Mouse (Mus musculus) lung, embryonic 16.5 days (tissue): ENCODE results near the gene Scin. TPM values are rescaled to one million over a fixed set of nuclear protein-coding genes. Genes with fewer than 3 reads are reported as not detected.

Experiments used
- ATAC-seq: fragments of 200-750 bp; cut with Nextera tagmentation; 2 replicates; pipeline ENCODE4 v1.8.0; 2017; ENCODE audit warnings: low read depth, mild to moderate bottlenecking, moderate library complexity
- H3K27ac ChIP-seq: fragments of 300-500 bp; sonication (generic); 2 replicates; pipeline ENCODE4 v1.5.1; 2014; ENCODE audit warnings: mild to moderate bottlenecking, control low read depth, low read length
- H3K27me3 ChIP-seq: fragments of 300-500 bp; sonication (generic); 2 replicates; pipeline ENCODE4 v1.6.1; 2014; ENCODE audit warnings: low read depth, low read length, mixed read lengths; ENCODE audit not compliant: control insufficient read depth, insufficient read depth
- H3K36me3 ChIP-seq: fragments of 300-500 bp; sonication (generic); 2 replicates; pipeline ENCODE4 v1.6.1; 2014; ENCODE audit warnings: low read length; ENCODE audit not compliant: control insufficient read depth, insufficient read depth
- H3K4me1 ChIP-seq: fragments of 300-500 bp; sonication (generic); replicated peaks from 2 replicates; pipeline ENCODE4 v1.6.1; 2014; ENCODE audit warnings: low read length, mixed read lengths; ENCODE audit not compliant: control insufficient read depth, insufficient read depth
- H3K4me2 ChIP-seq: fragments of 300-500 bp; sonication (generic); 2 replicates; pipeline ENCODE4 v1.6.1; 2014; ENCODE audit warnings: low read depth, low read length, control low read depth
- H3K4me3 ChIP-seq: fragments of 300-500 bp; sonication (generic); 2 replicates; pipeline ENCODE4 v1.5.1; 2014; ENCODE audit warnings: mild to moderate bottlenecking, low read length, control low read depth
- H3K9ac ChIP-seq: fragments of 300-500 bp; sonication (generic); 2 replicates; pipeline ENCODE4 v1.6.1; 2014; ENCODE audit warnings: low read length, control low read depth
- H3K9me3 ChIP-seq: fragments of 300-500 bp; sonication (generic); 2 replicates; pipeline ENCODE4 v1.6.1; 2016; ENCODE audit warnings: low read length; ENCODE audit not compliant: control insufficient read depth
- WGBS: fragments of 180-500 bp; shearing (Covaris S2); extraction: QIAGEN DNeasy Blood & Tissue Kit; methylation state at CpG from one replicate; pipeline ENCODE4 v1.1.7; 2014; 5-methylcytosine and 5-hydroxymethylcytosine counted together
- polyA plus RNA-seq: library from polyadenylated mRNA; unstranded; fragments of >200 nt; fragmentation: Nextera tagmentation; extraction: Ambion mirVana; gene quantifications from 2 replicates; pipeline ENCODE4 v1.2.1, GENCODE M21; 2015

The Scin gene
- polyA plus RNA-seq, 1 experiment from 2014 or later: 0.69 TPM

GRCm38 (mm10) chr12:40152353-40153069 lies 18.5 kb upstream of the Scin start:
- H3K27me3 ChIP-seq: no peaks in the 10 kb centered on the region
- H3K9ac ChIP-seq: no peak overlapping the region
- H3K9me3 ChIP-seq: no peaks in the 10 kb centered on the region
- no peaks in the 10 kb centered on the region for H3K4me1 ChIP-seq
- H3K36me3 ChIP-seq: no peaks in the 10 kb centered on the region
- no peak overlapping the region for H3K4me2 ChIP-seq
- H3K4me3 ChIP-seq: no peak overlapping the region
- no peak for ATAC-seq
- 70% methylated on average over 8 of the region's 8 CpGs for WGBS
- no peak overlapping the region for H3K27ac ChIP-seq

- Histone ChIP-seq H3K9ac (no peak overlapping the region), H3K4me2 (no peak overlapping the region), H3K9me3 (no peaks in the 10 kb centered on the region), H3K27me3 (no peaks in the 10 kb centered on the region), H3K36me3 (no peaks in the 10 kb centered on the region), H3K4me1 (no peaks in the 10 kb centered on the region), H3K4me3 (no peak overlapping the region), H3K27ac (no peak overlapping the region)
- 38% methylated on average over 4 of the region's 4 CpGs for WGBS
- ATAC-seq: no peak
Observed at GRCm38 (mm10) chr12:40147319-40147718, 13.3 kb upstream of the Scin start.

DNA sequence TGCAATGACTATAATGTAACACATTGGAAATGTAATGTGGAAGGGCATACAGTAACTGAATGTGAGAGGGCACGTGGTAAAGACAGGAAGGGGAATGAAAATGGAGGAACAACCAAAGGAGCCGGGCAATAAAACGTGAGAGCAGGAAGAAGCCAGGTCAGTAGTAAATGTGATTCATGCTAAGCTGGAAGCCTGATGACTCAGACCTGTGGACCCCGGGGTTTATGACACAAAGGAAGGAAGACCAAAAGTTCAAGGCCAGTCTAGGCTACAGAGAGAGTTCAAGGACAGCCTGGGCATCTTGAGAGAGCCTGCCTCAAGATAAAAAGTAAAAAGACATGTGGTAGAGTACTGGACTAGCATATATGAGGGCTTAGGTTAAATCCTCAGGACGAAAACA lies 12.5 kb upstream of the Scin start:
- H3K4me3 ChIP-seq: no peak overlapping the region
- no peak overlapping the region for H3K4me2 ChIP-seq
- WGBS: 76% methylated on average over 5 of the region's 5 CpGs
- H3K9me3 ChIP-seq: no peaks in the 10 kb centered on the region
- H3K36me3 ChIP-seq: no peaks in the 10 kb centered on the region
- no peak overlapping the region for H3K9ac ChIP-seq
- H3K4me1 ChIP-seq: no peaks in the 10 kb centered on the region
- no peaks in the 10 kb centered on the region for H3K27me3 ChIP-seq
- no peak for ATAC-seq
- no peak overlapping the region for H3K27ac ChIP-seq

GRCm38 (mm10) chr12:40140706-40141105 lies 6.7 kb upstream of the Scin start:
- Histone ChIP-seq H3K9me3 (peaks cover 3% of the 10 kb centered on the region; the same call in 1 of the 2 replicates), H3K9ac (no peak overlapping the region), H3K4me1 (no peaks in the 10 kb centered on the region), H3K27ac (no peak overlapping the region), H3K27me3 (no peaks in the 10 kb centered on the region), H3K4me2 (no peak overlapping the region), H3K36me3 (no peaks in the 10 kb centered on the region), H3K4me3 (no peak overlapping the region)
- 60% methylated on average over 5 of the region's 5 CpGs for WGBS
- no peak for ATAC-seq

DNA sequence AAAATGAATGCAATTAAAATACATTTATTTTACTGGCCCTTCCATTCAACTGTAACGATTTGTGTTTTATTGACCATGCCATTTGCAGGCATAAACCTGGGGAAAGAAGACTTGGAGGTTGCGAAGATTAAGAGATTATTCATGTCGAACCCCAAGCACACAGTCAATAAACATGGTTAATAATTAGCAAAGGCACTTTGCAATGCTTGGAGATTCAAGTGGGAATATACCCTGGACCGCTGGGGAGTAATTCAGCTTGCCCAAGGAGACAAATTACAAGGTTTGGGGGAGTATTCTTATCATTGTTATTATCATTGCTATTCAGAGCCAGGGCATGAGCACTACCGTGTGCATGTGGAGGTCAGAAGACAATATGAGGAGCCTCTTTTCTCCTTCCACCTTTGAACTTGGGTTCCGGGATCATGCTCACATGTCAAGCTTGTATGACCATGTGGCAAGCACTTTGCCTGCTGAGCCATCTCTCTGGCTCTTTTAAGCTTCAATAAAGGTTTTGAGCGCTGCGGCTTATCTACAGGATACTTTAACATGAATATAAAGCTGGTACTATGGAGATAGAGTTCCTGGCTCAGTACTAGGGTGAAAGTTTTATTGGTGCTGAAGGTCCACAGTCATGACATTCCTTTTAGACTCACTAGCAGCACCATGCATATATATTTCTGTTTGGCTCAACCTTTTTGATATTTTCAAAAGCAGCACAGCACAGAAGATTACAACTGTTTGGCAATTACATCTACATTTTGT lies 5.6 kb upstream of the Scin start:
- H3K36me3 ChIP-seq: no peaks in the 10 kb centered on the region
- no peak overlapping the region for H3K4me2 ChIP-seq
- H3K9me3 ChIP-seq: peaks cover 3% of the 10 kb centered on the region; the same call in 1 of the 2 replicates
- H3K9ac ChIP-seq: no peak overlapping the region
- WGBS: 84% methylated on average over 8 of the region's 8 CpGs
- H3K27ac ChIP-seq: no peak overlapping the region
- H3K4me3 ChIP-seq: no peak overlapping the region
- ATAC-seq: no peak
- no peaks in the 10 kb centered on the region for H3K4me1 ChIP-seq
- no peaks in the 10 kb centered on the region for H3K27me3 ChIP-seq

- WGBS: 41% methylated on average over 11 of the region's 11 CpGs
- Histone ChIP-seq H3K9ac (no peak overlapping the region), H3K4me1 (peaks cover 7% of the 10 kb centered on the region), H3K27ac (no peak overlapping the region), H3K4me2 (peak overlapping the region; percentile 89), H3K27me3 (peaks cover 18% of the 10 kb centered on the region), H3K4me3 (peak overlapping the region; percentile 51), H3K9me3 (peaks cover 3% of the 10 kb centered on the region; the same call in 1 of the 2 replicates), H3K36me3 (no peaks in the 10 kb centered on the region)
- no peak for ATAC-seq
Observed at GRCm38 (mm10) chr12:40134529-40134928, 501 bp upstream of the Scin start.

GRCm38 (mm10) chr12:40133194-40133572 lies 845 bp downstream of the Scin start:
- H3K27ac ChIP-seq: no peak overlapping the region
- H3K4me1 ChIP-seq: peaks cover 7% of the 10 kb centered on the region
- H3K4me3 ChIP-seq: peak overlapping the region; percentile 51
- peak overlapping the region; percentile 89 for H3K4me2 ChIP-seq
- no peak overlapping the region for H3K9ac ChIP-seq
- peaks cover 18% of the 10 kb centered on the region for H3K27me3 ChIP-seq
- H3K36me3 ChIP-seq: no peaks in the 10 kb centered on the region
- no peak for ATAC-seq
- WGBS: 8% methylated on average over 10 of the region's 10 CpGs
- peaks cover 3% of the 10 kb centered on the region; the same call in 1 of the 2 replicates for H3K9me3 ChIP-seq

DNA sequence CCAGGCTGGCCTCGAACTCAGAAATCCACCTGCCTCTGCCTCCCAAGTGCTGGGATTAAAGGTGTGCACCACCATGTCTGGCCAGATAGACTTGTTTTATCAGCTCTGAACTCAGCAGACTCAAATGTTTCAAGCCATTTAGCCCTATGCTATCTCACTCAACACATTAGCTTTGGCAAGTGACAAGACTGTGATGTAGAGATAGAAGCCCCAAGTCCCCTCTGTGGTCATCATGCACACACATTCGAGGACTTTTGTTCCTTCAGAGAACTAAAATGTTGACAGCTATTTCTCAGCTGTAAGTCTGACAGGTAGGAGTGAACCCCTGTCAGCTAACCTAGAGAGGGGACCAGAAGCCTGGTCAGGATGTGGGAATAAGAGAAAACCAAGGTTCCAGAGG lies 15.2 kb downstream of the Scin start:
- H3K4me1 ChIP-seq: no peaks in the 10 kb centered on the region
- H3K9ac ChIP-seq: no peak overlapping the region
- no peak for ATAC-seq
- 58% methylated on average over 2 of the region's 2 CpGs for WGBS
- no peak overlapping the region for H3K4me2 ChIP-seq
- no peaks in the 10 kb centered on the region for H3K27me3 ChIP-seq
- H3K9me3 ChIP-seq: no peaks in the 10 kb centered on the region
- no peak overlapping the region for H3K4me3 ChIP-seq
- H3K36me3 ChIP-seq: no peaks in the 10 kb centered on the region
- no peak overlapping the region for H3K27ac ChIP-seq

- ATAC-seq: no peak
Observed at GRCm38 (mm10) chr12:40117045-40117444, 17.0 kb downstream of the Scin start.

More at GRCm38 (mm10) chr12:40117045-40117444, 17.0 kb downstream of the Scin start:
- no peak overlapping the region for H3K4me2 ChIP-seq
- WGBS: 69% methylated on average over 6 of the region's 6 CpGs
- H3K27ac ChIP-seq: no peak overlapping the region
- H3K4me1 ChIP-seq: no peaks in the 10 kb centered on the region
- H3K27me3 ChIP-seq: no peaks in the 10 kb centered on the region
- no peak overlapping the region for H3K4me3 ChIP-seq
- H3K36me3 ChIP-seq: no peaks in the 10 kb centered on the region
- H3K9ac ChIP-seq: no peak overlapping the region
- H3K9me3 ChIP-seq: no peaks in the 10 kb centered on the region
